Mouse (Mus musculus) testis, postnatal 14 days (tissue): ENCODE measurements around the gene Tmem239.

Experiments used
- DNase-seq: peaks from one replicate; pipeline ENCODE4 v3.0.0; 2021; ENCODE audit warnings: low spot score

Gene Tmem239

DNA sequence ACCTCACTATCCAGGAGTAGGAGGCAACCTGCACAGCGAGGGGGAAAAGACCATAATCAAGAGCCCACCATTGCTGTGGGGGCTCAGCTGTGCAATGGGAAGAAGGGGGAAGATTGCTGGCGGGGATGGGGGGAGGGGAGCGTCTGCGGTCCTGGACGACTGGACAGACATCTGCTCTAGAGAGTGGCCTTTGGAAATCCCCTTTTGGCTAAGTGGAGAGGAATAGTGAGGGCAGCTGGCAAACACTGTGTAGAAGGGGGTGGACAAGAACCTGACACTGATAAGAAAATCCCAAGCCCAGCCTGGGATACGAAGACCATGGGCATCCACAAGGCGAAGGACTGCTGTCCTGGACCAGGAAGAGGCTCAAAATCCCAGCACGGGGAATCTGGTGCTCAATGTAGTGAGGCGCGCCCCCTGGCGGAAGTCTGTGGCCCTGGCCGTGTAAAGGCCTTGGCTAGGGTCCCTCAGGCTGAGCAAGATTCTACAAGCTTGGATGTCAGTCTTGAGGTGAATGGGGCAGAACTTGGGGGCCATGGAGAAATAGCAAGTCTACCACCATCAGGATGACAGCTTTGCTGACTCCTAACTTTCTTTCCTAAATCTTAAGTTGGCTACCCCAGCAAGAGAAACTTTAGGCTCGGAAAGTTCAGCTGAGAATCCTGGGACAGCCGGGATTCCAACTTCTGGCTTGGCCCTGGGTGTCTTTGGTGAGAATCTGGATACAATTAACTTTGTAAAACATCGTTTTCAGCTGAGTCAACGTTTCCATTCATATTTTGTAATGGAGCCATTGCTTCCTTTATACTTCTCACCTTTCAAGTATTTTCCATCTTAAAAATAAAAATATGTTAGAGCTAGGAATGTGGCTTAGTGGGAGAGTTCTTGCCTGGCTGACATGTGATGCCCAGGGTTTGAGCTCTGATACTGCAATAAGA lies 5.5 kb downstream of the Tmem239 start:
- peak; percentile 82 for DNase-seq

DNA sequence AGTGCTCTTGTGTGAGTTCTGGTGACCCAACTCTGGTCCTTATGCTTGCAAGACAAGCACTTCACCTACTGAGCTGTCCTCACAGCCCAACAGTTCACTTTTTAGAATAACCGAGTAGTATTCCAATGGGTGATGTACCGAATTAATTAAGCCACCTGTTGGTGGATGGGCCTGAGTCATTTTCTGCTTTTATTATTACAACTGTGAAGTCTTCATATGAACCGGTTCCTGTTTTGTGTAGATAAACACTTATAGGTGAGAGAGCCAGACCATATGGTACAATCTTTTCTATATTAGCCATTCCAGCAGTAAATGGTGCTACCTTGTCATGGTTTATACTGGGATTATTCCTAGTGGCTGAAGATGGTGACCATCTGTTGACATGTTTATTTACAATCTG lies 6.5 kb downstream of the Tmem239 start:
- DNase-seq, result no peak

DNA sequence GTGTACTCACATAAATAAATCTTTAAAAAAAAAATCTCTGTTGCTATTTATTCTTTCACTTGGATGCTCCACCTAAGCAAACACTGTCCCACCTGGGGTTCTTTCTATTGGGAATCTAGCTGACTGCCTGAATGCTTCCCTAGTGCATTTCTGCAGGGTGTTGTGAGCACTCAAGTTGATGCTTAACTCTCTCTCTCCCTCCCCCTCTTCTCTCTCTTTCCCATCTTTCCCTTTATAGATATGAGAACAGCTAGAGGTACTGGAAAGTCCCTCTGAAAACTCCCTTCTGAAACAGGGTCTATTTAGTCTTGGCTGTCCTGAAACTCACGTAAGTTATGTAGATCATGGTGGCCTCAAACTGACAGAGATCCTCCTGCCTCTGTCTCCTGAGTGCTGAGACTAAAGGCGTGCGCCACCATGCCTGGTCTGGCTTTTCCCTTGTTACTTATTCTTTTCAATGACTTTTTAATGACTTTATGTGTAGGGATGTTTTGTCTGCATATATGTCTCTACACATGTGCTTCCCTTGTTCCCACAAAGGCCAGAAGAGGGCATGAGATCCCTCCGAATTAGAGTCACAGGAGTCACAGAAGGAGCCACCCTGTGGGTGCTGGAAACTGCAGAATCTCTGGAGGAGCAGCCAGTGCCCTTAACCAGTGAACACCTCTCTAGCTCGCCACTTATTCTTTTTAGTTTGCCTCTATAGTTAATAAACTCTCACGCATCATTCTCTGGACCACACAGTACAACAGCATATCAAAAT lies 8.0 kb downstream of the Tmem239 start:
- no peak for DNase-seq

DNA sequence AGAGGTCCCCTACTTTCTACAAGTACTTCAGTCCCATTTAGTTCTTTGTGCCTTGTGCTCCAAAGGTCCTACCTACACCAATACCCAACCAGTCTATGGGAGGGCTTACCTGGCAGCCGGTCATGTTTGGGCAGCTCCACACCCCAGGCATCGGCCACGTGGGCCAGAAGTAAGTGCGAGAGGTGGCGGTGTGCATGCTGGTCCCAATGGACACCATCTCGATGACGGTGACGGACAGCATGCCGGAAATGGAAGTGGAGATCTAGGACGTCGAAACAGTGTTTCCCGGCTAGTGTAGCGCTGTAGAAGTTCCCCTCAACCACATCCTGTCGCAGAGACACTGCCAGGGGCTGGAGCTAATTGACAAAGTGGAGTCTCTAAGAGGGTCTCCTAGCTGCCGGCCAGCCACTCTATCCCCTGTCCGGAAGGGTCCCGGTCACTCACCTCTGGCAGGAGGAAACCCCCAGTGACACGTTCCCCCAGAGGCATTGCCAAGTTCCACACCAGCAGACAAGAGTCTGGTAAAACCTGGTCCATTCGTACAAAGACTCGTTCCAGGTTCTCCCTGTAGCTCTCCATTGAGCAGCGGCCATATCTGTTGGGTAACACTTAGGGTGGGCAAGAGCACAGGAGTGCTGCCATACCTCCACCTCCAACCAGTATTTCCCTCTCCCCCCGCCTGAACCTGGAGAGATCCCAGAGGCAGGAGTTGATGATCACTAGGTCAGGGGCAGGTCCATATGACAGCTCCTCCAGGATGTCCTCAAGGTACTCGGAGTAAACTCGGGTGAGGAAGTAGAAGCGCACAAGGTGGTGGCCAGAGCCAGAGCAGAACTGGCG lies 15.7 kb downstream of the Tmem239 start:
- DNase-seq, result no peak

DNA sequence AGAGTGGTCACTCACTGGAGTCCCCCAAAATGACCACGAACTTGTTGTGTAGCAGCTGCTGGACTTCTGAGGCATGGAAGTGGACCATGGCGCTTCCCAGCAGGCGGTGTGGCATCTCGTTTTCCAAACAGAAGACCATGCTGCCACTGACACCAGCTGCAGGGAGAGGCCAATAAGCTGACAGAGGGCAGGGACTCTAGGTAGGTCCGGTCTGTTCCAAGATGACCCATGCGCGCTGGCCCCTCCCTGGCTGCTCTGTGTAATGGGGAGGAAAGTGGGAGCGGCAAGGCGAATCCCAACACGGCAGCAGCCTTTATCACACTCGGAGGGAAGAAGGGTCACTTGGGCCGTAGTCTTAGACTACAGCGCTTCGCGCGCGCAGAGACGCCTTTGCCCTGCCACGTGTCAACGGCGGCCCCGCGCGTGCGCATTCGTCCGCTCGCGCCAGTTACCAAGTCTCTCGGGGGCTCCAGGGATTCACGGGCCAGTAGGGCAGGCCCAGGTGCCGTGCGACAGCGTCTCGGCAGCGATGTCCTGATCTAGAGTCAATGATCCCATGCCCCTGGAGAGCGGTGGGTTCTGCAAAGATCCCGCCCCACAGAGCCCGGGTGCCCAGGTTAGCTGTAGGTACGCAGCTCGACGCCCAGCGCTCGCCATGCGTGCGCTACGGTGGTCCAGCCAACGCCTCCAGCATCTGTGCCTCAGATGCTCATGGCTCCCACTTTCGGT lies 17.3 kb downstream of the Tmem239 start:
- DNase-seq, result peak; percentile 87

DNA sequence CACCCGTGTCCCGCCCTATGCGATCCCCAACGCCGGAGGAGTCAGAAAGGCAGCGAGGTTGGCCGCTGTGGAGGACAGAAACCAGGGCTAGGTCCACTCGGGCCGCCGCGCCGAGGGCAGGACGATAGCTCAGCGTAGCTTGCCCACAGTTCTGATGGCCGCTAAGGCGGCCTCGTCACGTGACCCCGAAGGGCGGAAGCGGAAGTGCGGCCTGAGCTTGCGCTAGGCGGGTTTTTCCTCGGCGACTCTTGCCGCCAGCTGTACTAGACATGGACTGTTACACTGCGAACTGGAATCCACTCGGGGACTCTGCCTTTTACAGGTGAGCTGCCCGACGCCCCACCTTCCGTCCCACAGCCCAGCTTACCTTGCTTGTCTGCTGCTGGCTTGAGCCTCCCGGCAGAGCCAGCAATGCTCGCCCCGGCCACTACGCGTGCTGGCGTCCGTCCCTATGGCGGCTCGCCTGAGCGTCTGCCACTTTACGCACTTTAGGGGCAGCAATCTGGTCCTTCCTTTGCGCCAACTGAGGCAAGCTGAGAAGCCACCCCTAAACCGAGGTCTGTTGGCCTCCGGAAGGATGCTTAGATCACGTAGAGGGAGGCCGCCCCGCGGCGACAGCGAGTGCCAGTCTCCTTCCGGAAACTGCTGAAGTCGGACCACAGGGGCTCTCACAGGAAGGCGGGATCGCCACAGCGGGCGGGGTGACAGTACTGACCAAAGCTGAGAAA lies 18.0 kb downstream of the Tmem239 start, which contains the start of the genes Vps16 and Pced1a:
Gene Vps16 (plus strand): TSS at position 214 of the 728 bp plus-strand sequence.
Gene Pced1a (minus strand): TSS at position 576 of the 728 bp plus-strand sequence.
- DNase-seq, result peak; percentile 92

DNA sequence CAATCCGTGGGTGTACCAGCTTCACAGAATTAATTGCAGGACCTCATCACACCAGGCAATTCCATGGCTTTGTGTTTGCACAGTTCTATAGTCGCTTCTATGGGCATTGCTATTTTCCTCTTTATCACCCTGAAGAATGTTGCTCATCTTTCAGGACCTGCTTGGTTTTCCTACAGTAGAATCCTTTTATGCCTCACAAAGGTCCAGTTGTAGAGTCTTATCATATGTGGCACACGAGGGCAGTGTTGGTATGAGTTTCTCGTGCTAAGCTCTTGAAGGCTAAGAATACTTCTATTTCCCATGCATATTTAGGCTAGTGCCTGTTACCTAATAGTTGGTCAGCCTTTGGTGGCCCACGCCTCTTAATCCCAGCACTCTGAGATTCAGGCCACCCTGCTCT lies 18.8 kb downstream of the Tmem239 start:
- DNase-seq, result no peak

DNA sequence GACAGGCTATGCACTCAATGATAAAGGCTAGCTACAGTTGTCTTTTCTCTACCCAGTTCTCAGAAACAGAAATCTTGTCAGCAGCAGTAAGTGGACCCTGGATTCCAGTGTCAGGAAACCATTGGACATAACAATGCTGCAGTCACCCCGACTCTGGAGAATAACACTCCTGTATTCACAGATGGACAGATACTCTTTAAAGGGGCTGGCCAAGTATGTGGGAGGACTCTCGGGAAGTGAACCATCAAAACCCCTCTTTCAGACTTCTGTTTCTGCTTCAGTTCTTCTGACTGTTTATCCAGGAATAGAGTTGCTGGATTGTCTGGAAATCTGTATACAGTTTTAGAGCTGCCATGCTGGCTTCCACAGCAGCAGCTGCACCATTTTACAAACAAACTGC lies 23.6 kb downstream of the Tmem239 start:
- DNase-seq, result no peak

DNA sequence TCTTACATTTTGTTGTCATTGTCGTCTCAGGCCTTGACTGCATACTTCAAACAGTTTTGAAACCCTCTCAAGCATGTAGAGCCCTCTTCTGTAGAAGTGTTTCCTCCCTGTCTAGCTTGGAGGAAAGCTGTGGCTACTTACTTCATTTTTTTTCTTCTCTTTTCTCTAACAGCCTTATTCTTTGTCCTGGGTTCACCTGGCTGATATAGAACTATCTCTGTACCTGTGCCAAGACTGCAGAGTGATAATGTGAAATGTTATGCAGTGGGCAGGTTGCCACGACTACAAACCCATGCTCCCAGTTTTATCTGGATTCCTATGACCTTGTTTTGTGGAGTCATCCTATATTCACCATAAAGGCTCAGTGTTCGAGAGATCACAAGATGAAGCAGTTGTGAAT lies 24.2 kb downstream of the Tmem239 start:
- DNase-seq, result no peak

DNA sequence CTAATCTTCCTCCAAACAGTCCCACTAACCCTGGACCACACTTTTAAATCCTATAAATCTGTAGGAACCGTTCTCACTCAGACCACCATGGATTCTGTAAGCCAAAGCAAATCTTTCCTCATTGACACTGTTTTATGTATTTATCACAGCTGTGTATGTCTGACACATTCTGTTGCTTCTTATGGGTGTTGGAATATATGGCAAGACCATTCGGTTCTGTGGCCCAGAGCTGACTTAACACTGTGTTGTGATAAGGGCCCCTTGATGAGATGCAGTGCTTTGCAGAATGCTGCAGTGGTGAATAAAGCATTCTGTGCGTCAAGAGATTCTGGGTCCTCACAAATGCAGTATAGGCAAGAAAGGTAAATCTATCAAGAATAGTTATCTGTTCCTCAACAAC lies 25.9 kb downstream of the Tmem239 start:
- DNase-seq, result no peak

DNA sequence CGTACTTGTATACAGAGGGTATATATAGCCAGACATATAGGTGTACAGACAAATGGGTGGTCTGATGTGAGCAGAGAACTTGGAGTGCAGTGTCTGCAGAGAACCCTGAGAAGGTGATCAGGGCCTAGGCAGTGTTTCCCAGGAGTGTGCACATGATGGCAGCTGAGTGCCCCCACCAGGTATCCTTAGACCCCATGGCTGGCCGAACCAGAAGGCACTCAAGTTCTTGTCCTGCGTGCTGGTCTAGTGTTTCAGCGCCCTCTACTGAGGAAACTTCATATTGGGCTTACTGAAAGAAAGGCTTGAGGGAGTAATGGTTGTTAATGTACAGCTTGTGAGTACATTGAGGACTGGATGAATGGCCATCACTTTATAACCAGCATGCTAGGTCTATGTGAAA lies 26.9 kb downstream of the Tmem239 start:
- no peak for DNase-seq

DNA sequence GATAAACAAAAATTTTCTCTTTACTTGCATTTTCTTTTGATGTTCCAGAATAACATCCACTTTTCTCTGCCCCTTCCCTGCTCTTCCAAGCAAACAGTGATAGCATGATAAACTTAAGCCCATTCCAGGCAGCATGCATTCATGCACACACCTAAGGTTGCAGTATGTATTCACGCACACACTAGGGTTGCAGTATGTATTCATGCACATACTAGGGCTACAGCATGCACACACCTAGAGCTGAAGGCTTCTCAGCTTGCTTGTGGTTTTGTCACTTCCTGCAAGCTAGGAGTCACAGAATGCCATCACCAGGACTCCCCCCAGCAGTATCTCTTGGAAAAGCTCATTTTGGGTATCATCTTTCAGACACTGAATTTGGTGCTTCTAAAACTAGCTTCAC lies 30.5 kb downstream of the Tmem239 start:
- no peak for DNase-seq

DNA sequence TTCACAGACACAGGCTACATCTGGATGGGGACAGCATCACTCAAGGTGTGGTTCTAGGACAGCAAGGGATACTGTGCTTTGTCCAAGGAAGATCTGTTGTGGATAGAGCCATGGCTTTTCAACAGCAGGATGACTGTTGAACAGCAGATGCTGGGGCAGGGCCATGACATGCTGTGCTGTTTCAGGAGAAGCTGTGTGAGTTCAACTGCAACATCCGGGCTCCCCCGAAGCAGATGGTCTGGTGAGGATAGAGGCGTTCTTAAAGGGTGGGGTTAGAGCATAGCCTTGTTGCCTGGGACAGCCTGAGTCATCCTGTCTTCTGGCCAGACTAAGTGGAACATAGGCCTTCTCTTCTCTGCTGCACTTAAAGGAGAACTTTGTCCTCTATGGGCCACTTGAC lies 32.6 kb downstream of the Tmem239 start:
- no peak for DNase-seq

DNA sequence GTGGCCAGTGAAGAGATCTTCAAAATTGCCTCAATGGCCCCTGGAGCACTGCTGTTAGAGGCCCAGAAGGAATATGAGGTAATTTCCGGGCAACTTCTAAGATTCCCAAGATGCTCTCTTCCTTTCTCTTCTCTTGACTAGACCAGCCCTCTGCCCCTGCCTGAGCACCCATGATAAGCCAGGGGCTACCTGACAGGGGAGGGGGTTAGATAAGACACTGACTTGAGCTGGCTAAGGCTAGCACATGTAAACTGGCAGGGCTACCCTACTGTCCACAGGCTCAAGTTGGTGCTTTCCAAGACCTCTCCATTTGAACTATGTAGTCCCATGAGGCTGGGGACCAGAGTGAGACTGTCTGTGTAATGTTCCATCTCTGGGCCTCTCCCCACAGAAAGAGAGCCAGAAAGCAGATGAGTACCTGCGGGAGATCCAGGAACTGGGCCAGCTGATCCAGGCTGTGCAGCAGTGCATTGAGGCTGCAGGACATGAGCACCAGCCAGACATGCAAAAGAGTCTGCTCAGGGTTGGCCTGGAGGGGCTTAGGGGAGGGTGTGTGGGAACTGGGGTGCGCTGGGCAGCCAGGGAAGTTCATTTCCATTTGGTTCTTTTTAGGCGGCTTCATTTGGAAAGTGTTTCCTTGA lies 33.7 kb downstream of the Tmem239 start:
- no peak for DNase-seq

DNA sequence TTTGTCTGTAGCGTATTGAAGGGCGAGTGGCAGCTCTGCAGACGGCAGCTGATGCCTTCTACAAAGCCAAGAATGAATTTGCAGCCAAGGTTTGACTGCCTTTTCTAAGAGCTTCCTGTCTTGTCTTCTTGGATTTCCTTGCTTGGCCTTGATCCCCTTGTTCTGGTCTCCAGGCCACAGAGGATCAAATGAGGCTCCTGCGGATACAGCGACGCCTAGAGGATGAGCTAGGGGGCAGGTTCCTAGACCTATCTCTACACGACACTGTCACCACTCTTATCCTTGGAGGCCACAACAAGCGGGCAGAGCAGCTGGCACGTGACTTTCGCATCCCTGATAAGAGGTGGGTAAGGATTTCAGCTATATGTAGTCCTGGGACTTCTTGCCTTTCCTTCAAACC lies 35.9 kb downstream of the Tmem239 start:
- no peak for DNase-seq

DNA sequence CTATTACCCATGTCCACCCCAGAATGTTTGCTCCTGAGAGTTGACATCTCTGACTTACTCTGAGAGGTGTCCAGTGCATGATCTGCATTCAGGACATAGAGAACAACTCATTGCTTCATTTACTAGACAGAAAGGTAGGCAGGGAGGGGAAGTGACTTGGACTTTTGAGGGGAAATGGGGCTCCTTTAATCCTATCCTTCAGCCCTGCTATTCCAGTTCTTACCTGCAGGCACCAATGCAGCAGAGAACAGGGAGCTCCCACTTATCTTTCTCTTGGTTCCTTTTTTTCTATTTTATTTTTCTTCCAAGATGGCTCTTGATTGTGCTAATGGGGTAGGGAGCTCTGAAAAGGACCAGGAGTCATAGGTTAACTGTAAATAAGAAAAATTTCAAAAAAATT lies 42.2 kb downstream of the Tmem239 start:
- DNase-seq, result no peak

DNA sequence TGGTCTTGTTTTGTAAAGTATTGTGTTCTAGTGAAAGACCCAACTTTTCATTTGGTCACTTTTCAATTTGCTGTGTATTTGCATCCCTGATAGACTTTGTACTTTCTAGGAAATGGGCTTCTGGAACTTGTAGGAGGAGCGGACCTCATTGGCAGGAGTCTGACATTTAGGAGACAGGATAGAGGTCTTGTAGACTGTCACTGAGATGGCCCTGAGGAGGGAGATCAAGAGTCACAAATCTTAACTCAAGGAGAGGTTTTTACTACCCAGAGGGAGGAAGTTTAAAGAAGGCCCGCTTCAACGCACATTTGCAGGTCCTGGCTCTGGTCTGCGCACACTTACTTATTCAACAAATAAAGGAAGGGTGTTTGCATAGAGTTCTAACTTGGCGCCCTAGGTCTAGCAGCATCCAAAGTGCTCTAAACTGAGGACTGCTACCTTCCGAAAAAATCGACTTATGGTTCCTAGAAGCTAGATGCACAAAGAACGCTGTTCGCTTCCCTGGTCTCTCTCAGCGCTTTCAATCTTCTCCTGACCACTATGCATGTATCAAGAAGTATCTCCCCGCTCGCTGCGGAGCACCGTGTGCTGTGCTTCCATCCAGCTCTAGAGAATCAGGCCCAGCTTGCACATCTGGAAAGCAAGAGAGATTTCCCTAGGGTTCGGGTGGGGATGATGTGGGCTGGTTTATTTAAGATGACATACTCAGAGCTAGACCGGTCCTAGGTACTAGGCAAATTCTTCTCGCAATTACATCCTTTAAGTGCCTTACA lies 42.9 kb downstream of the Tmem239 start:
- no peak for DNase-seq

DNA sequence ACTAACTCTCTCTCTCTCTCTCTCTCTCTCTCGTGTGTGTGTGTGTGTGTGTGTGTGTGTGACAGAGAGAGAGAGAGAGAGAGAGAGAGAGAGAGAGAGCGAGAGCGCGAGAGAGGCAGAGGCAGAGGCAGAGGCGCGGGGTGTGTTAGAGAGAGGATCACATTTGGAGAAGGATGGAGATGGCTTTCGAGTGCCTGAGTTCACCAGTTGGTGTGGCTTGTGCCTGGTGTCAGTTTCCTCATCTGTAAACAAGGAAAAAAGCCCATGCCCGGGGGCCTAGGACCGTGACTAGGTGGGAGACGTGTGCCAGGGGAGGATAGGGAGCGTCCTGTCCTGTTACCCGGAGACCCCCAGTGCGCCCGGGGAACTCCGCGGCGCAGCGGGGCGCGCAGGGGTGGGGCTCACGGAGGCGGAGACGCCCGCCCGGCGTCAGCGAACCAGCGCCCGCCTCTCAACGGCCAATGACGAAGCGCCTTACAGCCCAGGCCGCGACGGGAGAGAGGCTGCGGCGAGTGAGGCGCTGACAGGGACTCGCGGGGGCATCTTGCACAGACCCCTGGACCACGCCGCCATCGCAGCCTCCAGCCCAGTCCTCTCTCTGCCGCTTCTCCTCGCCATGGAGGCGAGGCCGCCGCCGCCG lies 43.6 kb downstream of the Tmem239 start, which contains the start of gene Ptpra:
Gene Ptpra (plus strand): TSS at position 485 of the 640 bp plus-strand sequence.
- DNase-seq, result peak; percentile 87

DNA sequence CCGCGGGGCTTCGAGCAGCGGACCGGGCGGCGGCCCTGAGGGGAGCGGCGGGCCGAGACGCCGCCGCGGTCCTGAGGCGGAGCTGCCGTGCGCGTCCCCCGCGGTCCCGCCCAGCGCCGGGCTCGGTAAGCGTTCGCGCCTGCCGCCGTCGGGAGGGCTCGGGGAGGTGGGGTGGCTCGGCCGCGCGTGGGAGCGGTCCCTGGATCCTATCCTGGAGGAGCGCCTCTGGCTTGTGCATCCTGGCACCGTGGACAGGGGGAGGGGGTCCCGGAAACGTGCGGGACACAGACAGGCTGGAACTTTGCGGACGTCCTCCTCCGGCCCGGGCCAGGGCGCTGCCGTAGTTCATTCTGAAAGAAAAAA lies 44.1 kb downstream of the Tmem239 start:
- DNase-seq, result peak; percentile 71
